Mouse (Mus musculus) heart, embryonic 11.5 days (tissue): ENCODE measurements around the gene Ddc. TPM values are rescaled to one million over a fixed set of nuclear protein-coding genes. Genes with fewer than 3 reads are reported as not detected.
A peak's percentile ranks its signal among the peaks of the same experiment; 100 is the strongest.

Source experiments
- ATAC-seq: fragments of 200-750 bp; cut with Nextera tagmentation; replicated peaks from 2 replicates; pipeline ENCODE4 v1.8.0; 2017; ENCODE audit warnings: moderate library complexity; ENCODE audit not compliant: insufficient number of reproducible peaks, low FRiP score, low TSS enrichment
- H3K27ac ChIP-seq: fragments of 300-500 bp; sonication (generic); 2 replicates; pipeline ENCODE4 v1.5.1; 2014; ENCODE audit warnings: mild to moderate bottlenecking, low read depth, low read length
- H3K27me3 ChIP-seq: fragments of 300-500 bp; sonication (generic); 2 replicates; pipeline ENCODE4 v1.6.1; 2014; ENCODE audit warnings: mild to moderate bottlenecking, low read length, mixed read lengths; ENCODE audit not compliant: control insufficient read depth, insufficient read depth
- H3K36me3 ChIP-seq: fragments of 300-500 bp; sonication (generic); 2 replicates; pipeline ENCODE4 v1.6.1; 2014; ENCODE audit warnings: mild to moderate bottlenecking, low read length, moderate library complexity, mixed read lengths; ENCODE audit not compliant: control insufficient read depth, insufficient read depth
- H3K4me1 ChIP-seq: fragments of 300-500 bp; sonication (generic); 2 replicates; pipeline ENCODE4 v1.6.1; 2014; ENCODE audit warnings: low read length; ENCODE audit not compliant: control insufficient read depth, insufficient read depth
- H3K4me2 ChIP-seq: fragments of 300-500 bp; sonication (generic); 2 replicates; pipeline ENCODE4 v1.6.1; 2014; ENCODE audit warnings: mild to moderate bottlenecking, moderate library complexity
- H3K4me3 ChIP-seq: fragments of 300-500 bp; sonication (generic); 2 replicates; pipeline ENCODE4 v1.5.1; 2014; ENCODE audit warnings: low read depth, low read length
- H3K9ac ChIP-seq: fragments of 300-500 bp; sonication (generic); 2 replicates; pipeline ENCODE4 v1.6.1; 2014; ENCODE audit warnings: mild to moderate bottlenecking, low read depth, low read length, moderate library complexity
- H3K9me3 ChIP-seq: fragments of 300-500 bp; sonication (generic); replicated peaks from 2 replicates; pipeline ENCODE4 v1.6.1; 2016; ENCODE audit warnings: low read length; ENCODE audit not compliant: control insufficient read depth
- WGBS: fragments of 180-500 bp; shearing (Covaris S2); extraction: QIAGEN DNeasy Blood & Tissue Kit; methylation state at CpG from one replicate; pipeline ENCODE4 v1.1.7; 2014; ENCODE audit not compliant: insufficient replicate concordance; 5-methylcytosine and 5-hydroxymethylcytosine counted together
- polyA plus RNA-seq: library from polyadenylated mRNA; unstranded; fragments of >200 nt; fragmentation: Nextera tagmentation; extraction: Ambion mirVana; gene quantifications from 2 replicates; pipeline ENCODE4 v1.2.1, GENCODE M21; 2014

The Ddc gene
- polyA plus RNA-seq, 1 experiment from 2014 or later, result 39.7 TPM

- Histone ChIP-seq H3K4me3 (no peak overlapping the region), H3K9me3 (no peaks in the 10 kb centered on the region; the same call in 1 of the 2 replicates), H3K9ac (no peak overlapping the region), H3K36me3 (no peaks in the 10 kb centered on the region), H3K27me3 (no peaks in the 10 kb centered on the region), H3K27ac (no peak overlapping the region), H3K4me2 (no peak overlapping the region), H3K4me1 (no peaks in the 10 kb centered on the region)
- 91% methylated on average over 1 of the region's 1 CpGs for WGBS
- no peak for ATAC-seq
These were observed 4.2 kb downstream of the Ddc start for GRCm38 (mm10) chr11:11893769-11894168.

GRCm38 (mm10) chr11:11892993-11893602, 4.8 kb downstream of the Ddc start:
- H3K36me3 ChIP-seq, result no peaks in the 10 kb centered on the region
- ATAC-seq, result no peak
- no peaks in the 10 kb centered on the region for H3K27me3 ChIP-seq
- no peak overlapping the region for H3K27ac ChIP-seq
- 61% methylated on average over 10 of the region's 10 CpGs for WGBS
- no peak overlapping the region for H3K9ac ChIP-seq
- H3K4me1 ChIP-seq, result no peaks in the 10 kb centered on the region
- no peak overlapping the region for H3K4me3 ChIP-seq
- H3K9me3 ChIP-seq, result no peaks in the 10 kb centered on the region; the same call in 1 of the 2 replicates
- no peak overlapping the region for H3K4me2 ChIP-seq

- Histone ChIP-seq H3K4me3 (no peak overlapping the region), H3K4me1 (peaks cover 5% of the 10 kb centered on the region; the same call in 1 of the 2 replicates), H3K27me3 (no peaks in the 10 kb centered on the region), H3K9ac (no peak overlapping the region), H3K9me3 (no peaks in the 10 kb centered on the region; the same call in 1 of the 2 replicates), H3K27ac (no peak overlapping the region), H3K36me3 (no peaks in the 10 kb centered on the region), H3K4me2 (no peak overlapping the region)
- ATAC-seq, result no peak
These were observed 6.1 kb downstream of the Ddc start for GRCm38 (mm10) chr11:11891832-11892231.

GRCm38 (mm10) chr11:11890139-11890741, 7.7 kb downstream of the Ddc start:
- Histone ChIP-seq H3K4me3 (no peak overlapping the region), H3K9ac (no peak overlapping the region), H3K4me2 (no peak overlapping the region), H3K4me1 (peaks cover 15% of the 10 kb centered on the region), H3K36me3 (no peaks in the 10 kb centered on the region), H3K9me3 (no peaks in the 10 kb centered on the region; the same call in 1 of the 2 replicates), H3K27ac (no peak overlapping the region), H3K27me3 (no peaks in the 10 kb centered on the region)
- WGBS, result 64% methylated on average over 10 of the region's 10 CpGs
- ATAC-seq, result no peak

GRCm38 (mm10) chr11:11888727-11889126, 9.2 kb downstream of the Ddc start:
- Histone ChIP-seq H3K9me3 (no peaks in the 10 kb centered on the region; the same call in 1 of the 2 replicates), H3K27me3 (no peaks in the 10 kb centered on the region), H3K4me2 (no peak overlapping the region), H3K27ac (peak overlapping the region; percentile 3; the same call in 1 of the 2 replicates), H3K4me1 (peaks cover 27% of the 10 kb centered on the region), H3K4me3 (no peak overlapping the region), H3K36me3 (no peaks in the 10 kb centered on the region), H3K9ac (no peak overlapping the region)
- WGBS, result 78% methylated on average over 3 of the region's 3 CpGs
- ATAC-seq, result no peak

- no peaks in the 10 kb centered on the region; the same call in 1 of the 2 replicates for H3K9me3 ChIP-seq
- no peak overlapping the region for H3K9ac ChIP-seq
- no peak overlapping the region for H3K27ac ChIP-seq
- no peak for ATAC-seq
- H3K36me3 ChIP-seq, result no peaks in the 10 kb centered on the region
- H3K4me1 ChIP-seq, result peaks cover 27% of the 10 kb centered on the region
- WGBS, result 82% methylated on average over 3 of the region's 3 CpGs
- no peaks in the 10 kb centered on the region for H3K27me3 ChIP-seq
- no peak overlapping the region for H3K4me2 ChIP-seq
- H3K4me3 ChIP-seq, result no peak overlapping the region
These were observed 9.9 kb downstream of the Ddc start for GRCm38 (mm10) chr11:11888051-11888450.

- H3K36me3 ChIP-seq, result no peaks in the 10 kb centered on the region
- H3K9ac ChIP-seq, result 0 out of 2 replicates have a peak overlapping the region, but pooled peaks have one; percentile 8
- peak overlapping the region; percentile 73 for H3K27ac ChIP-seq
- no peak overlapping the region for H3K4me2 ChIP-seq
- H3K9me3 ChIP-seq, result no peaks in the 10 kb centered on the region; the same call in 1 of the 2 replicates
- peak; percentile 32; the same call in 1 of the 2 replicates for ATAC-seq
- peaks cover 27% of the 10 kb centered on the region for H3K4me1 ChIP-seq
- H3K27me3 ChIP-seq, result no peaks in the 10 kb centered on the region
- no peak overlapping the region for H3K4me3 ChIP-seq
- WGBS, result 29% methylated on average over 4 of the region's 4 CpGs
These were observed 11.4 kb downstream of the Ddc start for GRCm38 (mm10) chr11:11886403-11886998.

GRCm38 (mm10) chr11:11885921-11886320, 12.0 kb downstream of the Ddc start:
- H3K4me1 ChIP-seq, result peaks cover 29% of the 10 kb centered on the region
- WGBS, result 17% methylated on average over 3 of the region's 3 CpGs
- H3K4me2 ChIP-seq, result no peak overlapping the region

More at GRCm38 (mm10) chr11:11885921-11886320, 12.0 kb downstream of the Ddc start:
- Histone ChIP-seq H3K27me3 (no peaks in the 10 kb centered on the region), H3K4me3 (no peak overlapping the region), H3K27ac (peak overlapping the region; percentile 81; the same call in 1 of the 2 replicates), H3K9ac (no peak overlapping the region), H3K36me3 (no peaks in the 10 kb centered on the region), H3K9me3 (no peaks in the 10 kb centered on the region)
- ATAC-seq, result no peak
